Mouse (Mus musculus) left cerebral cortex, postnatal 4 days (tissue): ENCODE measurements around the gene Il11ra1. TPM values are rescaled to one million over a fixed set of nuclear protein-coding genes. Genes with fewer than 3 reads are reported as not detected.
A peak's percentile ranks its signal among the peaks of the same experiment; 100 is the strongest.

Experiments
- DNase-seq: peaks from one replicate; pipeline ENCODE4 v3.0.0-alpha.2; 2022
- intact Hi-C: fragments of 180-260 bp; cut with DNase I; formaldehyde crosslinking; loops from one replicate; pipeline ENCODE4 v1.15.1; 2025
- total RNA-seq, 2 experiments: library from RNA; stranded (reverse); gene quantifications; 2 replicates each; pipeline ENCODE4 v1.2.3; 2021

The Il11ra1 gene
- total RNA-seq, 2 experiments from 2014 or later, result 17.8 to 20.7 TPM

- DNase-seq, result peak; percentile 53
- intact Hi-C loops, result loop anchor here (5.0 to 10.0 kb wide), 2 partner anchors 239 to 651 kb away; partner anchors contain the start of gene Nudt2
Observed at GRCm38 (mm10) chr4:41705922-41706754, 6.3 kb downstream of the Il11ra1 start.

- intact Hi-C loops, result loop anchor here (5.0 to 10.0 kb wide), 2 partner anchors 240 to 652 kb away; partner anchors contain the start of gene Nudt2
- DNase-seq, result peak; percentile 71
Observed at GRCm38 (mm10) chr4:41707011-41707535, 7.3 kb downstream of the Il11ra1 start.

GRCm38 (mm10) chr4:41708192-41708745 lies 8.5 kb downstream of the Il11ra1 start:
- no peak for DNase-seq
- intact Hi-C loops, result loop anchor here (5.0 to 10.0 kb wide), 2 partner anchors 241 to 653 kb away; partner anchors contain the start of gene Nudt2

- intact Hi-C loops, result no loop called here
- no peak for DNase-seq
Observed at GRCm38 (mm10) chr4:41710229-41710628, 10.4 kb downstream of the Il11ra1 start.

GRCm38 (mm10) chr4:41711705-41712375 lies 12.1 kb downstream of the Il11ra1 start:
- no peak for DNase-seq
- intact Hi-C loops, result no loop called here

GRCm38 (mm10) chr4:41712421-41713196 lies 12.8 kb downstream of the Il11ra1 start:
- intact Hi-C loops, result no loop called here
- DNase-seq, result peak; percentile 27

- peak; percentile 88 for DNase-seq
- intact Hi-C loops, result loop anchor here (2.0 kb wide), 1 partner anchor 25 kb away; no protein-coding TSS in a partner anchor
Observed at GRCm38 (mm10) chr4:41713197-41714067, 13.6 kb downstream of the Il11ra1 start, which contains the start of gene Rpp25l. Gene Rpp25l (minus strand): TSS chr4:41713534.

- DNase-seq, result peak; percentile 71
- intact Hi-C loops, result loop anchor here (2.0 kb wide), 1 partner anchor 25 kb away; no protein-coding TSS in a partner anchor
Observed at GRCm38 (mm10) chr4:41714276-41714675, 14.5 kb downstream of the Il11ra1 start.

- DNase-seq, result no peak
- intact Hi-C loops, result loop anchor here (2.0 kb wide), 1 partner anchor 24 kb away; no protein-coding TSS in a partner anchor
Observed at GRCm38 (mm10) chr4:41715082-41715481, 15.3 kb downstream of the Il11ra1 start.

GRCm38 (mm10) chr4:41715596-41715995 lies 15.8 kb downstream of the Il11ra1 start:
- intact Hi-C loops, result loop anchor here (2.0 kb wide), 1 partner anchor 23 kb away; no protein-coding TSS in a partner anchor
- DNase-seq, result no peak

- no peak for DNase-seq
- intact Hi-C loops, result no loop called here
Observed at GRCm38 (mm10) chr4:41716834-41717233, 17.0 kb downstream of the Il11ra1 start.

- intact Hi-C loops, result no loop called here
- DNase-seq, result peak; percentile 87
Observed at GRCm38 (mm10) chr4:41722918-41723351, 23.1 kb downstream of the Il11ra1 start, which contains the start of gene Dctn3. Gene Dctn3 (minus strand): TSS chr4:41723170.

- no peak for DNase-seq
- intact Hi-C loops, result no loop called here
Observed at GRCm38 (mm10) chr4:41726826-41727621, 27.2 kb downstream of the Il11ra1 start.

- intact Hi-C loops, result no loop called here
Observed at GRCm38 (mm10) chr4:41731052-41731765, 31.4 kb downstream of the Il11ra1 start, which contains the start of gene Arid3c. Gene Arid3c (minus strand): TSS chr4:41731142.

GRCm38 (mm10) chr4:41737602-41738255 lies 37.9 kb downstream of the Il11ra1 start:
- peak; percentile 78 for DNase-seq
- intact Hi-C loops, result loop anchor here (2.0 kb wide), 1 partner anchor 23 kb away; no protein-coding TSS in a partner anchor

More at GRCm38 (mm10) chr4:41731052-41731765, 31.4 kb downstream of the Il11ra1 start, which contains the start of gene Arid3c:
- DNase-seq, result no peak

- DNase-seq, result no peak
- intact Hi-C loops, result loop anchor here (2.0 kb wide), 1 partner anchor 23 kb away; no protein-coding TSS in a partner anchor
Observed at GRCm38 (mm10) chr4:41738256-41738603, 38.4 kb downstream of the Il11ra1 start.
